Mouse (Mus musculus): ENCODE data around the gene Higd2a. TPM values are rescaled to one million over a fixed set of nuclear protein-coding genes. Genes with fewer than 3 reads are reported as not detected.

Higd2a gene
- total and polyA plus RNA-seq, 3 experiments = 51.6 to 106 (median 86.0) TPM

DNA sequence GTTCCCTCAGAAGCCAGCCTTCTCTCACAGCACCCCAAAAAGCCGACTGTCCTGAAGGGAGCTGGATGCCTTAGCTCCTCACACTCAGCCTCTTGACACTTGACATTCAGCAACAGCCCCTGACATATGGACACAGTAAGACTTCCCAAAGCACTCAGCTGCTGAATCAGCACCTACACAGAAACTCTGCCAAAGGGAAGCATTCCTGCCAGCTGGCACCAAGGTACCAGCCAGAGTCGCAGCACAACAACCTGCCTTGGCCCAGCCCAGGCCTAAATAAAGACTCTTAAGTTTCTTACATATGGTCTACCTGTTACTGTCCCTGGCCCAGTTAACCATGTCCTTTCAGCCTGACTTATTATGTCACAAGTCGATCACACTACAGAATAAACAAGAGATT is 33.2 kb upstream of the Higd2a start:
- Histone ChIP-seq H3K27ac (ENCODE audit: insufficient read depth, low read depth) (no peak overlapping the region), H3K9me3 (replicated peaks; ENCODE audit: low read length) (no peaks in the 10 kb centered on the region), H3K4me3 (replicated peaks in 1 of 3; ENCODE audit: low read depth in 2 of 3, low read length in 2 of 3, poor library complexity in 1 of 3) (no peak overlapping the region), H3K4me2 (ENCODE audit: insufficient read depth, low read depth, poor library complexity, severe bottlenecking) (no peak overlapping the region), H3K79me2 (replicated peaks; ENCODE audit: control insufficient read depth, extremely low read depth, insufficient read depth, poor library complexity, severe bottlenecking) (no peaks in the 10 kb centered on the region), H3K9ac (ENCODE audit: insufficient read depth, low read depth) (no peak overlapping the region), H3K36me3 (replicated peaks in 1 of 2; ENCODE audit: control insufficient read depth in 1 of 2, insufficient read depth in 1 of 2, low read length in 1 of 2) (peaks cover 76 to 90% of the 10 kb centered on the region in 2 experiments), H3K27me3 (replicated peaks) (no peaks in the 10 kb centered on the region), H3K4me1 (ENCODE audit: control insufficient read depth in 1 of 2, insufficient read depth in 2 of 2) (no peaks in the 10 kb centered on the region)
- in situ Hi-C loops (cut with MboI; ENCODE audit: low pct_ligation_motif_present, low pct_unique_long_range_greater_than_20kb, low sequenced_read_pairs) = no loop called here
- TF ChIP-seq NRF1 (IDR thresholded peaks at IDR 0.05; ENCODE audit: low read depth, low read length) (no peak), POLR2AphosphoS2 (IDR thresholded peaks at IDR 0.05; ENCODE audit: low read depth, low read length) (no peak), MYC (IDR thresholded peaks at IDR 0.05; ENCODE audit: low read depth, low read length) (no peak), RCOR1 (conservative IDR thresholded peaks at IDR 0.05; ENCODE audit: low read depth, low read length) (no peak), EP300 (IDR thresholded peaks at IDR 0.05; ENCODE audit: low read length) (no peak), KAT2A (IDR thresholded peaks at IDR 0.05; ENCODE audit: insufficient replicate concordance, low read length) (no peak), ZKSCAN1 (IDR thresholded peaks at IDR 0.05; ENCODE audit: borderline replicate concordance, low read depth, low read length) (no peak), SIN3A (IDR thresholded peaks at IDR 0.05; ENCODE audit: low read length) (no peak), CTCF (conservative IDR thresholded peaks at IDR 0.05 in 1 of 2, IDR thresholded peaks at IDR 0.05 in 1 of 2; ENCODE audit: low read depth in 2 of 2, low read length in 2 of 2) (no peak), ZNF384 (IDR thresholded peaks at IDR 0.05; ENCODE audit: low read depth, low read length) (no peak), UBTF (IDR thresholded peaks at IDR 0.05; ENCODE audit: low read depth, low read length) (no peak), MAZ (IDR thresholded peaks at IDR 0.05; ENCODE audit: low read depth, low read length) (no peak)
- dilution Hi-C loops (cut with MboI; ENCODE audit: extremely low pct_ligation_motif_present, extremely low pct_unique_long_range_greater_than_20kb, low sequenced_read_pairs) = no loop called here
- no peak for DNase-seq (ENCODE audit: extremely low read depth)

DNA sequence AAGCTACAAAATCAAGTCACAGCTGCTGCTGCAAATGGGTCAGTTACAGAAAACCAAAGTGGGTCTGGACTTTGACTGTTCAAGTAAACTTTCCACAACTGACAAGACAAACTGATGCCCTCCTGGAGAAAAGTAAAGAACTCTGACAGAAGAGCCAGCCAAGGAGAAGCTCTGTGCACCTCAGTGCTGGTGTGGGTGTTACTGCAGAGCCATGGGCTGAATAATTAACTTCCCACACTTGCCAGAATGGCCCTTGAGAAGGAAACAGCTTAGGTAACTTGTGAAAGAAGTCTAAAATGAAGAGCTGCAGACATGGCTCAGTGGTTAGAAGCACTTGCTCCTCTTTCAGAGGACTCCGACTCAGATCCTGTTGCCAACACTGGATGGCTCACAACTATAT is 32.4 kb upstream of the Higd2a start:
- Histone ChIP-seq H3K27ac (ENCODE audit: insufficient read depth, low read depth) (no peak overlapping the region), H3K4me3 (replicated peaks in 1 of 3; ENCODE audit: low read depth in 2 of 3, low read length in 2 of 3, poor library complexity in 1 of 3) (no peak overlapping the region), H3K79me2 (replicated peaks; ENCODE audit: control insufficient read depth, extremely low read depth, insufficient read depth, poor library complexity, severe bottlenecking) (peaks cover 2% of the 10 kb centered on the region; the same call in 1 of the 2 replicates), H3K4me1 (ENCODE audit: control insufficient read depth in 1 of 2, insufficient read depth in 2 of 2) (peaks cover 0 to 4% of the 10 kb centered on the region in 2 experiments; a peak in 1 of 4 replicates), H3K9me3 (replicated peaks; ENCODE audit: low read length) (no peaks in the 10 kb centered on the region), H3K27me3 (replicated peaks) (no peaks in the 10 kb centered on the region), H3K4me2 (ENCODE audit: insufficient read depth, low read depth, poor library complexity, severe bottlenecking) (no peak overlapping the region), H3K36me3 (replicated peaks in 1 of 2; ENCODE audit: control insufficient read depth in 1 of 2, insufficient read depth in 1 of 2, low read length in 1 of 2) (peaks cover 76 to 92% of the 10 kb centered on the region in 2 experiments), H3K9ac (ENCODE audit: insufficient read depth, low read depth) (no peak overlapping the region)
- dilution Hi-C loops (cut with MboI; ENCODE audit: extremely low pct_ligation_motif_present, extremely low pct_unique_long_range_greater_than_20kb, low sequenced_read_pairs) = no loop called here
- in situ Hi-C loops (cut with MboI; ENCODE audit: low pct_ligation_motif_present, low pct_unique_long_range_greater_than_20kb, low sequenced_read_pairs) = no loop called here
- DNase-seq (ENCODE audit: extremely low read depth) = no peak
- no peak for TF ChIP-seq USF1 (IDR thresholded peaks at IDR 0.05; ENCODE audit: low read depth, low read length)
- TF ChIP-seq MAX (IDR thresholded peaks at IDR 0.05; ENCODE audit: low read length) = no peak
- no peak for TF ChIP-seq MAFK (IDR thresholded peaks at IDR 0.05; ENCODE audit: insufficient replicate concordance, low read length)
- TF ChIP-seq PAX5 (IDR thresholded peaks at IDR 0.05; ENCODE audit: low read length) = no peak
- TF ChIP-seq CHD1 (IDR thresholded peaks at IDR 0.05; ENCODE audit: low read depth, low read length) = no peak
- no peak for TF ChIP-seq ZMIZ1 (IDR thresholded peaks at IDR 0.05; ENCODE audit: low read depth, low read length)
- no peak for TF ChIP-seq ETS1 (conservative IDR thresholded peaks at IDR 0.05; ENCODE audit: low read depth, low read length)
- TF ChIP-seq ELF1 (IDR thresholded peaks at IDR 0.05; ENCODE audit: low read depth, low read length) = no peak
- TF ChIP-seq SIN3A (IDR thresholded peaks at IDR 0.05; ENCODE audit: low read length) = no peak

Measured in CH12.LX (cell line).